Mouse (Mus musculus) brain, embryonic 14.5 days (tissue): ENCODE results near the gene Aida.

Experiments used
- CTCF ChIP-seq: fragments of 200-500 bp; IDR thresholded peaks from 2 replicates; pipeline ENCODE4 v1.5.1; 2012; ENCODE audit warnings: inconsistent platforms, mild to moderate bottlenecking, moderate library complexity, borderline replicate concordance; ENCODE audit not compliant: insufficient read depth, insufficient read length; ENCODE audit errors: extremely low read depth
- POLR2A ChIP-seq: fragments of 200-500 bp; IDR thresholded peaks from 2 replicates; pipeline ENCODE4 v1.6.1; 2012; ENCODE audit warnings: mild to moderate bottlenecking, inconsistent platforms, borderline replicate concordance; ENCODE audit not compliant: poor library complexity, insufficient read depth, insufficient read length, severe bottlenecking; ENCODE audit errors: extremely low read depth

- no peak for TF ChIP-seq CTCF
- no peak for TF ChIP-seq POLR2A
Measured at GRCm38 (mm10) chr1:183345817-183346195, 49.4 kb downstream of the Aida start.
